Mouse (Mus musculus) heart, adult 8-10 months (tissue): ENCODE measurements at regions not wholly inside any gene's neighbourhood (a gene's known extent, or its start where the extent isn't known, plus 50 kb on each side); places are given as distances from the start of the nearest gene placed in this dataset.

Experiments
- DNase-seq: peaks from one replicate; pipeline ENCODE4 v3.0.0; 2022; ENCODE audit warnings: low spot score

DNA sequence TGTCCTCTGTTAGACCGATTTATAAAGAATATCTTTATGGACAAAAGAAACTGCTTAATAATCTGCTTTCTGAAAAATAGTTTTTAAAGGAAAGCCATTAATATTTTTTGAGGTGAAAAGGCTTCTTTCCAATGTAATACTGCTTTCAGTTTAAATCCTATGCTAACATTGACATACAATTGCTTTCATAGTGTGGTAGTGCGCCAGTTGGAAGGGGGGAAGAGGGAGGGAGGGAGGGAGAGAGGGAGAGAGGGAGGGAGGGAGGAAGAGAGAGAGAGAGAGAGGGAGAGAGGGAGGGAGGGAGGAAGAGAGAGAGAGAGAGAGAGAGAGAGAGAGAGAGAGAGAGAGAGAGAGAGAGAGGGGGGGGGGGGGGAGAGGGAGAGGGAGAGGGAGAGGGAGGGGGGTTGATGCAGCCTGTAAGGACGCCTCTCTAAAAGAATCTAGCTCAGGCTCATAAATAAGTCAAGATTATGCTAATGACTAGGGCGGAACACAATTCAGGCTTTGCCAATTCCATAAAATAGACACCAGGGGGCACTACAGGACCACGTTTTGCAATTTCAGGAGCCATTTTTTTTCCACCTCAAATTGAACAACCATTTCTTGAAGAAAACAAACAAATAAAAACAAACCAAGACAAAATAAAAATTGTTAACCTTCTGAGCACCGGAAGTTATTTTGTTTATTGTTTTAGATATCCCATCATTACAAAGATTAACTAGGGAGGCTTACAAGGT lies 223.6 kb upstream of the Nfe2l3 start:
- peak; percentile 79 for DNase-seq

DNA sequence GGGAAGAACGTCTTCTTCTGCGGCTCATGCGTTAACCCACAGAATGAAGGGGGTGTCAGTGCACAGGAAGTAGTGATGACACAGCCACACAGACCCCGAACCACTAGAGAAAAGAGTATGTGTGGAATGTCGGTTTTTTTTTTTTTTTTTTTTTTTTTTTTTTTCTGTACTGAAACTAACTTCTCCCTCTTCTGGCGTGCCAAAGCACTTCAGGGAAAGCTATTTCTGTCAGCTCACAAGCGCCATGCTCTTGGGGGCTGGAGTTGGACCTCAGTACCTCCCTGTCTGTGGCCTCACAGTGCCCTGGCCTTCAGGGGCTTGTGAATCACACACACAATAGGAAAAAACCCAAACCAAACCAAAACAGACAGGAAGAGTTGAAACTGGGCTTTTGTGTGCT lies 221.1 kb upstream of the Nfe2l3 start:
- no peak for DNase-seq

DNA sequence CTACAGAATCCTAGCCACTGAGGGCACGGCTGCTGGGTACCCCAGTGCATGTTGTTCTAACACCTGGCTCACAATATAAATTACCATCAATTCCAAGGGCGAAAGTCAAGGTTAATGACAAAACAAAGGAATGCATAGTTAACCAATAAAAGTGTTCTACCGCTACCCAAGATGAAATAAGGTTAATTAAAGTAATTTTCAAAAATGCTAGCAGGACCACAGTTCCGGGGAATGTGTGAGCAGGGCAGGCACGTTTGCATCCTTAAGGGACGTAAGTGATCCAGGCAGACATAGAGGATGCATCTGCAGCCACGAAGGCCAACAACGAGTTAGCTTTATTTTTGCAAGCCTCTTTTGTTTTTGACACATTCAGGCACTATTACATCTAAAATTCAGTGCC lies 220.3 kb upstream of the Nfe2l3 start:
- DNase-seq = no peak

DNA sequence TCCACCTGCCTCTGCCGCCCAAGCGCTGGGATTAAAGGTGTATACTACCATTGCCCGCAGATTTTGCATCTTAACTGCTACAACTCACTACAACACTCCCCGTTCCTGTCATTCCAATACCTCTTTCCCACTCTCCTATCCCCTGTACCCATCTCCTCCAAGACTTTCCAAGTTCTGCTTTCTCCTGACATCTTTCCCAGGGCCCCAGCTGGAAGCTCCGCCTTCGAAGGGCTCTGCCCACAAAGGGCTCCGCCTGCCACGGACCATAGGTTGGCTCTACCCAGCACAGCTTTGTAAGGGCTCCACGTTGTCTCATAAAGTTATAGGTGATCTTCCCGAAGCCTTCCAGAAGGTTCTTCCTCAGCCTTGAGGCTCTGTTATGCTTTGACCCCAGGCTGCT lies 217.1 kb upstream of the Nfe2l3 start:
- DNase-seq = no peak

DNA sequence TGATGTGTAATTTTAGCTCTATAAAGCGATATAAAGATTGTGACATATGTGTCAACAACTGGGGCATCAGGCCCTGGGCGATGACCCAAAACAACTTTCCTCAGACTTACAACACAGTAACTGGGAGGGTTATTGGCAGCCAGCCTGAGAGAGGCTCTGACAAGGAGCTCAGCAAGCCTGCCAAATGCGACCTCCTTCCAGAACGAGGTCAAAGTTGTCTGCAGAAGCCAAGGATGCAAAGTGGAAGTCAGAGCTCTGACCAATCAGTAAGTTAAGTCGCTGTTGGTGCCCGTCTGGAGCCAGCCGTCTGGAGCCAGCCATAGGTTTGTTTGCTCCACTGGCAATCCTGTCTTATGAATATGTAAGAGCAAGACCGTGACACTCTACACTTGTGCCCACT lies 216.0 kb upstream of the Nfe2l3 start:
- DNase-seq = peak; percentile 80

DNA sequence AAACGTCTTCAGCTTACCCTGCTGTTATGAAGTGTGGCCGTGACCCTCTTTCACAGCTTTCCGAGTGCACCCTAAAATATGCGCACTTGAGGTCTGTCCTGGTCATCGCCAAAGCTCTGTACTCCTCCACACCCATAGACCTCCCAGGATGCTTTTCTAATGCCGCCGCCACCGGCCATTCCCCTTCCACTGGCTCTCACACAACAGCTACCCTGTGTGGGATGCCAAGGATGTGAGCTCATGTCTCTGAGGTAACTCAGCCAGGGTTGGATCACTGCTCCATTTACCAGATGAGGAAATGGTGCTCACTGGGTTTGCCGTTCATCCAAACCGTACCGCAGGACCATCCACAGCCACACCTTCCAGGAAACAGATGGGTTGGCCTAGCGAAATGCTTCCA lies 212.8 kb upstream of the Nfe2l3 start:
- DNase-seq = no peak

DNA sequence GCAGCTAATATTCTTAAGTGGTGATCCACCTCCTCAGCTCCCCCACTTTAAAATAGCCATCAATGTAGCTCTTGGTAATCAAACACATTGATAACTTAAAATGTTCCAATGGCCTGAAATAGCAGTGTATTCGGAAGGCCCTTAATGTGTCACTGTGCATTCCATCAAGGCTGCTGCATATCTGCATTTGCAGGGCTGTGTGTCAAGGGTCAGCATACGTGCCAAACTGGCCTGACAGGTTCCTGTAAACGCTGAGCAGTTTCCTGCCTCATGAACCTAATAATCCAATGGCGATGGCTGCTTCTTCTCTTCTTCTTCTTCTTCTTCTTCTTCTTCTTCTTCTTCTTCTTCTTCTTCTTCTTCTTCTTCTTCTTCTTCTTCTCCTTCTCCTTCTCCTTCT lies 211.7 kb upstream of the Nfe2l3 start:
- DNase-seq = no peak

DNA sequence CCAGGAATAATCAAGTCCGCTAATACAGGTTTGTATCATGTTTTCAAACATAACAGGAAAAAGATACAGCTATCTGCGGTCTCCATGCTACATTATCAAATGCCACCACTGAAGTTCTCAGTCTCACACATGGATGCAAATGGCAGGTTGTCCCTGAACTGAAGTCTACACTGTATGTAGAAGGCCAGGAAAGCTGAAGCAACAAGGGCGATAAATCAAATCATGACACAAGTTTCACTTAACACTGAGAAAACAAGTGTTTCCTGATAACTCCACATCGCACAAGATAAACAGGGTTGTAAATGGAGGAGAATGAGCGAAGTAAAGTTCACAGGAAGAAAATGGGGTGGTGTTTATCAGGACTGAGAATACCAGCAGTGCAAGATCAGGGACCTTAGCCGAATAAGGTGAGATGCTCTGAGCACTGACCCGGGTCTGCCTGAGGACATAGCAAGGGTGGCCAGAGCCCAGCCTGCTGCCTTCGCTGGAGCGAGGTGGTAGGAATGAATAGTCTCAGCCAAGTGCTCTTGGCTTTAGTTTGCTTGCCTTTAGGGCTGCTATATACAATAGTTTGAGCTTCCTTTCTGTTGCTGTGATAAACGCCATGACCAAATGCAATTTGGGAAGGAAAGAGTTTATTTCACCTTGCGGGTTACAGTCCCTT lies 196.3 kb upstream of the Nfe2l3 start:
- no peak for DNase-seq

DNA sequence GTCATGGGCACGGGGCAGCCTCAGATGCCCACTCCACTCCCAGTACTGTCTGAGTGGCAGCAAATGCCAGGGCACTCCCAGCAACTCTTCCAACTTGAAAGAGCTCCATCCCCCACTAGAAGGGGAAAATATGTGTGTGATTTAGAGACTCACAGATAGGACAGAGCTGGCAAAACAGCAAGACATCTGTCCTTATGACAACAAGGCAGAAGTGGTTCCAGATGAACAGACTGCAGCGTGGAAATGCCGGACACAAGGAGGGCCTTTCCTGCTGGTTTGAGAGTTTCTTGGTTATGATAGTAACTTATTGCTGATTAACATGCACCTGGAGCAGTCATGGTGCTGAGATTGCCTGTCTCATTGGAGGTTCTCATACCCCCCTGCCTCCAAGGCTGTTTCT lies 192.4 kb upstream of the Nfe2l3 start:
- no peak for DNase-seq

DNA sequence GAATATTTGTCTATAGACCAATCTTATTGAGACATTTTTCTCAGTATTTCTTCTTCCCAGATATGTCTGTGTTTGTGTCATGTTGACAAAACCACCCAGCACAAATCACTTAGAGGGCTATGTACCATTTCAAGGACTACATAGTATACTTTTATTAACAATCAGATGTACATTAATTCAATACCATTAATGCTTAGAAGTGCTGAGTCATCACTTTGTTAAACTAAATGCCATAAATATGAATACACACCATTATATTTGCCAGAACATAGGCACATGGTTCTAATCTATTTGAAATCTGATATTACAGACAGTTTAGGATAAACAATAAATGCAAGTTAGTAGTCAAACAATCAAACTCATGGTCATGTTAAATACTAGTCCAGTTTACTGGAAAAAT lies 182.2 kb upstream of the Nfe2l3 start:
- no peak for DNase-seq

DNA sequence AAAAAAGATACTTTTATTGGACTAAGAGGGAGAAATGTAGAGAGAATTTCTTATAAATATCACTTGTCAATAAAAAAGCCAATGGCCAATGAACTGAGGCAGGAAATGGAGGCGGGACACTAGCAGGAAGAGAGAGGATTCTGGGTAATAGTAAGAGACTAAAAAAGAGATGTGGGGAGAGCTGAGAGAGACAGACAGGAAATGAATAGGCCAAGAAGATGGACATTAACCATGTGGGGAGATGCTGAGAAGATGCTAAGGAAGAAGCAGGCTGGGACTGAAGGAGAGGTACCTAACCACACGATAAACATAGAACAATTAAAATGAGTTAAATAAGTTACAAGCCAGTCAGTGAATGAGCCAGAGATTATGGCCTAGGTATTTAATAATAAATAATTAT lies 181.0 kb upstream of the Nfe2l3 start:
- no peak for DNase-seq

DNA sequence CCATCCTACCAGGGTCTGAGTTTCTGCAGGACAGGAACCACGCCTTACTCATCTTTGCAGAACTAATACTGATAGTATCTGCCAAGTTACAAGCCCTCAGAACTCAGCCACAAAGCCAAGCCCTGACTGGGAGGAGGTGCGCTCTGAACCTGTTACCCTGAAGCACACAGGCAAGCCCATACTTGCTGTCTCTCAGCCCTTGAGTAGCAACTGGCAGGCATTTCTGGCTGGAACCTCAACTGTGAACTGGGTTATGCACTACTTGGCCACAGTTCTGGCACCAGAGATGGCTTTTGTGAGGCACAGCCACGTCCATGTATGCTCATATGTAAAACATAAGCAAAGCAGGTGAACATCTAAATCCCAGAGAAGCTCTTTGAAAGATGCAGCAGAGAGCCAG lies 179.7 kb upstream of the Nfe2l3 start:
- no peak for DNase-seq

DNA sequence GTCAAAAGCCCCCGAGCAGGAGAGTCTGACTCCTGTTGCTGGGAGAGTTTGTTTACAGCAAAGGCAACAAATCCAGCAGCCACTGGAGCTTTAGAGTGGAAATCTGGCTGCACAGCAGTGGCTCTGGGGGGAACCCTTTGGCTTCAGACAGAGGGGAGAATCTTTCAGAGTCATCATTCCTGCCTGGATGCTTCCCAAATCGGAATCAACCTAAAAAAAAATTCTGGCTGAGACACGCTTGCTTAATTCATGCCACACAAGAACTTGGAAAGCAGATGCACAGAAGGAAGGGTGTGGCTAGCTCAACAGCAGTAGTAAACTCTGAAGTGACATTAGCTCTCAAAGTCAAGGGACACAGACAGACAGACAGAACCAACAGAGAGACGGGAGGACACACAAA lies 175.8 kb upstream of the Nfe2l3 start:
- no peak for DNase-seq

DNA sequence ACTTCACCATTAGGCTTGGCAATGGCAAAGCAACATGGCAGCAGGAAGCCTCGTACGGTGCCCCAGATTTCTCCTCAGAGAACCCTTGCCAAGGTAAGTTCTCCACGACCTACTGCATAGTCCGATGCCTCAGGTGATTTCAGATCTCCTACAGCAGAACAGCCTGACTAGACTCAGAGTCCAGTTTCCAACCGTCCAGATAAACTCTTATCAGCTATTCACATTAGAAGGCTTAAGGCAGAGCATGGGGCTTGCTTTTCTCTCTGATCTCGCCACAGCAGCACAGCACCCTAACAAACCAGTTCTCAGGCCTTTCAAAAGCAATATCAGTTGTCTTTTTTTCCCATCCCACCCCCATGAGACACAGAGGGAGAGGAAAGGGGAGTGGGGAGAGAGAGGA lies 174.9 kb upstream of the Nfe2l3 start:
- DNase-seq = no peak

DNA sequence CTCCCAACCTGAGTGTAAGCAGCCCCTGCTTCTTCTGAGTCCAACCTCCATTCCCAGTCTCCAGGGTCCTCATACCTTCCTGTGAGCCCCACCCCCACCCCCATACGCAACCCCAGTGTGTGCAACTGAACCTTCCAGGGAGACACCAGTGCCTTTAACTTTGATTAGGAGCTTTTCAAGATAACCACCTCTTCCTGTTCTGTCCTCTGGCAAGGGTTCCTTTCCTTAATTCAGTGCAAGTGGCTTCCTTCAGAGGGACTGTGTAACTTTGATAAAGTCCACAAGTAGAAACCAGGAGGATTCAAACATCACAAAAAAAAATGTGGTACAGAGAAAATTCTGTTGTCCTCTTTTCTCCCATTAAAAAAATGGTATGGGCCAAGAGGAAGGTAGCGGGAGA lies 174.2 kb upstream of the Nfe2l3 start:
- no peak for DNase-seq

DNA sequence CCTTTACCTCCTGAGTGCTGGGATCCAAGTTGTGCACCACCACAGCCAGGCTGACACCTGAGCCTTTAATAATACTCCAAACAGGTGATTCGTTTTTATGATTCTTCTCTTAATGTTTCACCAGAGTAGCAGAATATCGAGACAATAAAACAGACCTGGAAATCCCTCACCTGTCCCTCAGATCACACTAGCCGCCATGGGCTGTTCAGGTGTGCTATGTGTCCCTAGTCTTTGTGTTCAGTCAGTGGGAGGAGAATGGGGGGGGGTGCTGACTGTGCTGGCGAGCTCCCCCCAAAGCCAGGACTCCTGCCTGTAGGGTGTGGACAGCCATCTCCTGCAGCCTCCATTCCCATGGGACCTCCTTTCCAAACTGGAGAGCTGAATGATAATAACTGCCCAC lies 168.9 kb upstream of the Nfe2l3 start:
- DNase-seq = no peak

DNA sequence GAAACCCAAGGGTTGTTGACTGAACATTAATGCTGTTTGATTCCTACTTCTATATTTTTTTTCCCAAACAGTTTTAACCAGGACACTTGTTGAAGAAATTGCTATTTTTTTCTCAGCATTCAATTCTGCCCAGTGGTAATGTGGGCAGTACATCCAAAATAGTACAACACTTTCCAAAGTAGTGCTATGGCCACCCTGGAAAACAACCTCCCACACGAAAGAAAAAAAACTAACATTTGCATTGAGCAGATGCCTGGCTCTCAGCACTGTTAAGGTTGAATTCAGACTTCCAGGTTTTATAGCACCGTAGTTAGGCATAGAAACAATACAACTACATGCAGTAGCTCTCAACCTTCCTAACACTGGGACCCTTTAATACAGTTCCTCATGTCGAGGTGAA lies 167.1 kb upstream of the Nfe2l3 start:
- DNase-seq = no peak

DNA sequence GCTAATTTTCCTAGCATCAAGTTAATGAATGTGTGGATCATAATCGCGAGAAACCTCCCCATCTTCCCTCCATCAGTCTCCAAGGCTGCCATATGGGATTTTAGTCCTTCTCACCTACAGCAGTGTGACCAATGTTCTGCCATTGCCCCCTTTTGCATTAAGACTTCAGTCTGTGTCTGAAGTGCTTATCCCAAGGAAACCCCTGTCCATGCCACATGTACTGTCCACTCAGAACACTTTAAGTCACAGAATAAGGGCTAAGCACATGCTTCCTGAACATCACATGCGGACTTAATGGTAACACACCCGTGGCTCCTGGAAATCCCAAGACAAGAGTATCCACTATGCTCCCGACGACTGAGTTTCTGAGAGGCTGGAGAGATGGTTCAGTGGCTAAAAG lies 165.7 kb upstream of the Nfe2l3 start:
- DNase-seq = no peak

DNA sequence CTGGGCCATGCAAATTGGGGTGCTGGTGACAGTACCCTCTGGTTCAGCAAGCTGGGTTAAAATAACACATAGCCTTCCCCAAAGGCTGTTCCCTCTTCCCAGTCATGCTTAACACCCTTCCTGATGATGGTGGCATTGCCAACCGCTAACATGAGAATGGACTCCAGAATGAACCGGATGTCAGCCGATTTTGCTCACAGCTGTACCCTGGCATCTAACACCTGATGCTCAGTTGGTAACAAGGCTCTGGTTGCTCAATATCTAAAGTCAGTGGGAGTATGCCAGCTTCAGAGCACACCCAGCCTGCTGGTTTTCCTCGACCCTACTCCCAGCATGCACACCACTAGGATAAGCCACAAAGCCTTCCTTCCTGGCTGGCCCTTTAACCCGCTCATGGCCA lies 164.6 kb upstream of the Nfe2l3 start:
- DNase-seq = no peak

DNA sequence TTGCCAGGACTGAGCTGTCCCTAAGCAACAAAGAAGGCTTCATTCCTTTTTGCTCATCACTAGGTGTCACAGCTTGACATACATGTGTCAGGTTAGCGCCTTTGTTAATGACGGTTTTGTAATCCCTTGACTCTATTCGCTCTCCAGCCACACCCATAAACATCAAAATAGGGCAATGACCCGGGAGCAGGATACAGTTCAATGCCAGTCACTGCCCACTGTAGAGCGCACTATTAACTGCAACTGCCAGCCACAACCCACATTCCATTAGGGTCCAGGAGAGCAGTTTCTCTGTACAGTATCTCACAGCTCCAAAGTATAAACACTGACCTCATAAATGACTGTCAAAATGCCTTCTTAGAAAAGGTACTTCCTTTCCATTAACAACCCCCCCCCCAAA lies 163.5 kb upstream of the Nfe2l3 start:
- DNase-seq = no peak

DNA sequence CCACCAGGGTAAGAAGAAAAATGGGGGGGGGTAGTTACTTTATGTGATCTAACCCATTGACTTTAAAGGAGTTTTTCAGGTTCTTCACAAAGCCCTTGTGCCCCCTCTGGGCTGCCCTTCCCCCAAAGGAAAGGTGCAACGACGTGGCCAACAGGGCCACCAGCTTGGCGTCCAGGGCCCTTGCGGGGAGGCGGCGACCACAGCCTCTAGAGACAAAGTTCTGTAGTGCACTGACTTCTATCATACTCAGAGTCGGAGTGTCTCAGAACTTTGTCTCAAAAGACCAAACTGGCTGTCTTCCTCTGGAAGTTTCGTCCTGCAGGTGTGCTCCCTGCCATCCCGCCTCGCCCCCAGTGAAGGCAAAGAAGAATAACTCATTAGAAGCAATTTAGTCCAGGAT lies 162.9 kb upstream of the Nfe2l3 start:
- DNase-seq = no peak

DNA sequence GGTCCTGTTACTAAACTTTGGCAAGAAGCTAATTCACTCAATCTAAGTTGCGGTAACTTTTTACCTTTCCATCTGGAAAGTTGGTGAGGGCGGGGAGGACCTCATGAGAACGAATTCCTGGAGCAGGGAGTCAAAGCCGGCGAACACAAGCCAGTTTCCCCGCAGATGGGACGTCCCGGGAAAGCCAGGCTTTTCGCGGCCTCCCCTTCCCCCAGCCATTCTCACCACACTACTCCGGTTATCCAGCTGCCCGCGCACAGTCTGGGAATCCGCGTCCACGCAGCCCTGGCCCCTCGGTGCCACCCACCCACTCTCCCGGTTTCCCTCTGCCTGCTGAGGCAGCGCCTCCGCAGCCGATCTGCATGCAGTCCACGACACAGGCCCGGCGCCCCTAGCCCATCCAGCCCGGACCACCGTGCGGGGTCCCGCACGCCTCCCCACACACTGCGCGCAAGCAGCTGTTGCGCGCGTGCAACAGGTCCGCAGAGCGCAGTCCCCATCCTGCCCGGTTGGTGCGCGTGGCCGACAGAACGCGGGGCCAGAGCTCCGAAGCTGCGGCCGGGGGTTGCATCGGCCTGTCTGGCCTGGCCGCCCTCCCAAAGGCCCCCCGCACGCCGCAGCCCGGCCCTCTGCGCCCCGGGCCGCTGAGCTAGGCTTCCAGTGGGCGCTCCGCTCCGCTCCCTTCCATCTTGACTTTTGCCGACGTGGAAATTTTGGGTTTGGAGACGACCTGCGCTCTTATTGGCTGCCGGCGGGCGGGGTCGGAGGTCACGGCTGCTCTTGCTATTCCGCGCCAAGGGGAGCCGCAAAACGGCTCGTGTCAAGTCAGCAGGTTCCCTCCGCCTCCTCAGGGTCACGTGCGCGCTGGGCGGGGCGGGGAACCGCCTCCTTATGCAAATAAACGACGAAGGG lies 162.0 kb upstream of the Nfe2l3 start:
- peak; percentile 75 for DNase-seq

DNA sequence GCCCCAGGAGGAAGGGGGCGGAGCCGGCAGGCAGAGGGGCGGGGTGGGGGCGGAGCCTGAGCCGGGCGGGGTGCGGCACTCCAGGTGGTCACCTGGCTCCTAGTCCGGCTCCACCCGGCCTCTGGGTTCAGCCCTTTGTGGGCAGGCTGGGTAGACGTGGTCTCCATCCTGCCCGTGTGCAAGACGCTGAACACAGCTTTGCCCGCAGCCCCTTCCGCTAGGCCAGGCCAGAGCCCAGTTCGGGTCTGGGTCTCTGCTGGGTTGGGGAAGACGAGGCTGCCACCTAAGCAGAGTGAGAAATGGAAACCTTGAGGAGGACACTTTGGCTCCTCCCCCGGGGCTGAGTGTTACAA lies 161.4 kb upstream of the Nfe2l3 start:
- no peak for DNase-seq
